Mouse (Mus musculus): ENCODE data around the gene Sh3d19.

DNA sequence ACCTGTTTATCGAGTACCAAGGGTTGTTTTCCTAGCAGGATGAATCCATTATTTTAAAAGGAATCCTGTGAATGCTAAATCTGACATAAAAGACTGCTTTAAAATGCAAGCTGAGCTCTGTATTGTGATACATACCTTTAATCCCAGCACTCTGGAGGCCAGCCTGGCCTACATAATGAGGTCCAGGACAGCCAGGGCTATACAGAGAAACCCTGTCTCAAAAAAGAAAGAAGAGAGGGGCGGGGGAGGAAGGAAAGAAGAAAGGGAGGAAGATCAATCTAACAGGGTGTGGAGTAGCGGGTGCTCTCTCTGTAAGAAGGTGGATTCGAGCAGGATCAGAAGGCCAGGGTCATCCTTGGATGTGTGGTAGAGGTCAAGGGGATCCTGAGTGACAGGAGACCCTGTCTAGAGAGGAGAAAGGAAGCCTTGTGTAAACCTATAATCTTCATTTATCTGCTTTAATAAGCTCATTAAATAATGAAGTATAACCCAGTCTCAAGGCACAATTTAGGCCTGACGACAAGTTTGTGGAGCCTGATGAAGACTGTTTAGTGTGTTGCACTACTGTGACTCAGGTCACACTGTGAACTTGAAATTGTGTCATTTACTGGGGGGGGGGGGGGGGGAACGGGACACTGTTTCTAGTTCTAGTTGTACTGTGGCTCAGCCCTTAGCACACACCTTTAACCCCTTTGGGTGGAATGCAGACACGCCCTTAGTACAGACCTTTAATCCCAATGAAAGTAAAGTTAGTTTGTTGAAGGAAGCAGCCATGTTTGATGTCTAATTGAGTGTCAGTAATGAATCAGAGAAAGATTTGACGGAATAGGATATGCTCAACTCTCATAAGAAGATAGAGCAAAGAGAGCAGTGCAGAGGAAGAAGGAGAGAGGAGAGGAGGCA is 137.0 kb downstream of the Sh3d19 start:
- TF ChIP-seq CTCF (IDR thresholded peaks at IDR 0.05; ENCODE audit: low read depth) (no peak), EP300 (optimal IDR thresholded peaks at IDR 0.05) (no peak)
